Mouse (Mus musculus): ENCODE data around the gene Zfp526.

Gene Zfp526

GRCm38 (mm10) chr7:25238015-25238706, 16.9 kb downstream of the Zfp526 start:
- in situ Hi-C loops (cut with MboI; ENCODE audit: low sequenced_read_pairs) = no loop called here

GRCm38 (mm10) chr7:25238829-25239623, 17.8 kb downstream of the Zfp526 start:
- in situ Hi-C loops (cut with MboI; ENCODE audit: low sequenced_read_pairs) = no loop called here

GRCm38 (mm10) chr7:25240631-25241030, 19.4 kb downstream of the Zfp526 start:
- in situ Hi-C loops (cut with MboI; ENCODE audit: low sequenced_read_pairs) = loop anchor here (5.0 kb wide), 1 partner anchor 37 kb away; no protein-coding TSS in a partner anchor

GRCm38 (mm10) chr7:25241062-25241461, 19.8 kb downstream of the Zfp526 start:
- in situ Hi-C loops (cut with MboI; ENCODE audit: low sequenced_read_pairs) = loop anchor here (5.0 kb wide), 1 partner anchor 36 kb away; no protein-coding TSS in a partner anchor

GRCm38 (mm10) chr7:25243361-25243760, 22.1 kb downstream of the Zfp526 start:
- in situ Hi-C loops (cut with MboI; ENCODE audit: low sequenced_read_pairs) = loop anchor here (5.0 kb wide), 1 partner anchor 34 kb away; no protein-coding TSS in a partner anchor

GRCm38 (mm10) chr7:25244562-25245369, 23.5 kb downstream of the Zfp526 start:
- in situ Hi-C loops (cut with MboI; ENCODE audit: low sequenced_read_pairs) = loop anchor here (5.0 kb wide), 1 partner anchor 33 kb away; no protein-coding TSS in a partner anchor

GRCm38 (mm10) chr7:25246079-25246758, 25.0 kb downstream of the Zfp526 start:
- in situ Hi-C loops (cut with MboI; ENCODE audit: low sequenced_read_pairs) = no loop called here

GRCm38 (mm10) chr7:25246759-25247137, 25.5 kb downstream of the Zfp526 start:
- in situ Hi-C loops (cut with MboI; ENCODE audit: low sequenced_read_pairs) = no loop called here

GRCm38 (mm10) chr7:25247498-25247897, 26.3 kb downstream of the Zfp526 start:
- in situ Hi-C loops (cut with MboI; ENCODE audit: low sequenced_read_pairs) = no loop called here

- in situ Hi-C loops (cut with MboI; ENCODE audit: low sequenced_read_pairs) = no loop called here
Measured at GRCm38 (mm10) chr7:25248018-25248647, 26.9 kb downstream of the Zfp526 start.

GRCm38 (mm10) chr7:25248846-25249313, 27.7 kb downstream of the Zfp526 start:
- in situ Hi-C loops (cut with MboI; ENCODE audit: low sequenced_read_pairs) = no loop called here

- in situ Hi-C loops (cut with MboI; ENCODE audit: low sequenced_read_pairs) = no loop called here
Measured at GRCm38 (mm10) chr7:25249314-25250140, 28.3 kb downstream of the Zfp526 start.

- in situ Hi-C loops (cut with MboI; ENCODE audit: low sequenced_read_pairs) = no loop called here
Measured at GRCm38 (mm10) chr7:25250141-25250972, 29.1 kb downstream of the Zfp526 start, which contains the start of gene Erf. Gene Erf (minus strand): TSS chr7:25250761.

- in situ Hi-C loops (cut with MboI; ENCODE audit: low sequenced_read_pairs) = no loop called here
Measured at GRCm38 (mm10) chr7:25251071-25251791, 30.0 kb downstream of the Zfp526 start.

- in situ Hi-C loops (cut with MboI; ENCODE audit: low sequenced_read_pairs) = no loop called here
Measured at GRCm38 (mm10) chr7:25251822-25252221, 30.6 kb downstream of the Zfp526 start.

GRCm38 (mm10) chr7:25261896-25262295, 40.7 kb downstream of the Zfp526 start:
- in situ Hi-C loops (cut with MboI; ENCODE audit: low sequenced_read_pairs) = no loop called here

All from CH12F3 (cell line).